Mouse (Mus musculus) E14TG2a.4 (cell line): ENCODE results near the gene Mast2.

Experiments
- H3K27me3 ChIP-seq: 2 replicates; pipeline ENCODE4 v1.6.1; 2014; ENCODE audit warnings: low read length, control low read depth; ENCODE audit not compliant: insufficient read depth
- H3K36me3 ChIP-seq: 2 replicates; pipeline ENCODE4 v1.6.1; 2014; ENCODE audit warnings: low read length, control low read depth; ENCODE audit not compliant: insufficient read depth
- H3K4me1 ChIP-seq: replicated peaks from 2 replicates; pipeline ENCODE4 v1.6.1; 2014; ENCODE audit warnings: low read depth, low read length, control low read depth
- H3K4me3 ChIP-seq: replicated peaks from 2 replicates; pipeline ENCODE4 v1.5.1; 2014; ENCODE audit warnings: mild to moderate bottlenecking, low read length
- H3K9me3 ChIP-seq: 2 replicates; pipeline ENCODE4 v1.6.1; 2014; ENCODE audit warnings: low read length, control low read depth
- CTCF ChIP-seq: conservative IDR thresholded peaks from 2 replicates; pipeline ENCODE4 v1.5.1; 2014; ENCODE audit warnings: low read length
- NANOG ChIP-seq: IDR thresholded peaks from 2 replicates; pipeline ENCODE4 v1.6.1; 2014; ENCODE audit warnings: borderline replicate concordance, low read length, mixed read lengths
- POU5F1 ChIP-seq: IDR thresholded peaks from 2 replicates; pipeline ENCODE4 v1.6.1; 2014; ENCODE audit warnings: low read length, borderline replicate concordance

The Mast2 gene

DNA sequence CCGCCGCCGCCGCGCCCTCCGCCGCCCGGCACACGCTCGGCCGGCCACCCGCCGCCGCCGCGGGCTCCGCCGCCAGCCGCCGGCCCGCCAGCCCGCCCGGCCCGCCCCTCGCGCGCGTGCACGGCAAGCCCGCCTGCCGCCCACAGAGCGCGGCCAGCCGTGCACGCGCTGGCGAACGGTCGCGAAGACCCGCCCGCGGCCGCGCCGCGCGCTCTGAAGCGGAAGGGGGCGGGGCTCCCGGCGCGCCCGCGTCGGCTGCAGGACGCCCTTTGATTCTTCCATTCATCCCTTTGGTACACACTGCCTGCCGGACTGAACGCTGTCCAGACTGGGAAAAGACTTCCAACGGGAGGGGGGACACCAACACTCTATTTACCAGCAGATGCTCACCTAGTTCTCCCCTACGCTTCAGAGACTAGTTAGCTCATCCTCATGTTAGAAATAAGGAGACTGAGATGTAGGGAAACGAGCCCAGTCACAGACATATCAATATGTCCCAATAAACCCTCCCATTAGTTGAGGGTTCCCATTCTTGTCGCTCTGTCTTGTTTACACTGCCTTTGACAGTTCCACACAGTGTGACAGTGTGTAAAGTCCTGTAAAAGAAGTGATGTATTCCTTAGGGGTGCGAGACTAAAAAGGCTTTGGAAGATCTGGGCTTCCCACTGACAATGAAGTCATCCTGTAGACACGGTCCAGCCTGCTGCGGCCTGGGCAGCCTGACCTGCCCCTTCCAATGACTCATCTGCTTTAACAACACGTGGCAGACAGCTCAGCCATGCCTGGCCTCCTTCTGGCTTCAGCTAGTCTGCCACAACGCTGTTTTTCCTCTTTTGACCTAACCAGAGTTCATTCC is at the start of gene Mast2:
TSS of gene Mast2 (minus strand) at position 58 of the 856 bp plus-strand sequence.
- Histone ChIP-seq H3K27me3 (peaks cover 12% of the 10 kb centered on the region), H3K4me3 (peak within 1 kb of the TSS; percentile 88), H3K4me1 (peaks cover 21% of the 10 kb centered on the region), H3K9me3 (no peaks in the 10 kb centered on the region), H3K36me3 (no peaks in the 10 kb centered on the region)
- TF ChIP-seq NANOG (no peak), CTCF (no peak), POU5F1 (no peak)

DNA sequence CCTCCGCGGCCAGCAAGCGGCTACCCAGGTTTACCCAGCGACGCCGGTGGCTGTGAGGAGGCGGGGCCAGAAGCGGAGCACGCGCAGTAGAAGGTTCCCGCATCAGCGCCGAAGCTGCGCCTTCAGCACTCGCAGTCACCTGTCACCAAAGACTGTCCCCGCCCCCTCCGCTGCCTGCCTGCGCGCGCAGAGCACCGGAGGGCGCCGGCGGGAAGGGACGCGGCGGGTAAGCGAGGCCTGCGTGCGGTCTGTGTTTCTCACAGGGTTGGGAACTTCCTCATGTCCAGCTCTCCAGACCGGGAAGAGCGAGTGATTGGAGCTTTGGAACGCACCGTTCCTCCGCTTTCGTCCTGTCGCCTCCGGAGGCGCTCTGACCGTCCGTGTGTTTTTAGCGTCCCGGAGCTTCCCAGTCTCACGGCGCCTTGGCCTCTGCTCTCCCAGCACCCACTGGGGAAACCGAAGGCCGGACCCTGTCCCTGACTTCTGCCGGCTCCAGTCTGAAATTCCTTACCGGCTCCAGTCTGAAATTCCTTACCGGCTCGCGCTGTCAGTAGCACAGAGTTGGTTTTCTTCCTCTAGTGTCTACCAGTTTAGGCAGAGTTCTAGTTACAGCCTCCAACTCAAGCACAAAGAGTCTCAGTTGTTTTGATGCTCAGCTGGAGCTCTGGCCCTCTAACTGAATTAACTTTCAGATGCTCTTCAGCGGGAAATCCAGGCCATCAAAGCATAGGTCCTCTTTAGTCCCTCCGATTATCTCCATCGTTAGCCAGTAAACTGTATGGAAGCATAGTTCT is 43.6 kb upstream of the Mast2 start, which contains the start of gene Ipp:
TSS of gene Ipp (plus strand) at position 125 of the 794 bp plus-strand sequence.
- TF ChIP-seq POU5F1 (no peak), NANOG (no peak), CTCF (no peak)
- peaks cover 4% of the 10 kb centered on the region; the same call in 1 of the 2 replicates for H3K27me3 ChIP-seq
- H3K9me3 ChIP-seq = no peaks in the 10 kb centered on the region
- peak within 1 kb of the TSS; percentile 85 for H3K4me3 ChIP-seq
- H3K36me3 ChIP-seq = no peaks in the 10 kb centered on the region
- peaks cover 21% of the 10 kb centered on the region for H3K4me1 ChIP-seq

- Histone ChIP-seq H3K27me3 (peaks cover 4% of the 10 kb centered on the region; the same call in 1 of the 2 replicates), H3K4me1 (peaks cover 21% of the 10 kb centered on the region), H3K36me3 (no peaks in the 10 kb centered on the region), H3K4me3 (peak overlapping the region; percentile 85), H3K9me3 (no peaks in the 10 kb centered on the region)
- TF ChIP-seq POU5F1 (no peak), CTCF (no peak), NANOG (no peak)
Measured at GRCm38 (mm10) chr4:116506886-116507424, 43.0 kb upstream of the Mast2 start.

DNA sequence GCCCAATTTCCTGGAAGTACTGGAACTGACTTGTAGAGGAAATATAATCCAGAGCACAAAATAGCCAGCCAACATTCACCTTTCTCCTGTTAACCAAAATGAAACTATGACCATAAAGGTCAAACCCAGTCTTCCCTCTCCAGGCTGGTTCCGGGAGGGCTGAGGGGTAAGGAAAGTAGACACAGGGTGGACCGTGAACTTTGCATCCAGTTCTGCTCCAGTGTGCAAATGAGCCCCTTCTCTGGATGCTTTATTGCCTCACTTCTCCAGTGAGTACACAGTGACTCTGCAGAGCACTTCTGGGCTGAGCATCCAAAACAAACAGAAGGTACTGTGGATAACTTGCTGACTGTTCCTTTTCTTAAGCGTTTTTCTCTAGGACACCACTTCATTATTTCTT is 36.0 kb upstream of the Mast2 start:
- Histone ChIP-seq H3K9me3 (no peaks in the 10 kb centered on the region), H3K27me3 (no peaks in the 10 kb centered on the region), H3K4me3 (no peak overlapping the region), H3K4me1 (no peaks in the 10 kb centered on the region), H3K36me3 (no peaks in the 10 kb centered on the region)
- no peak for TF ChIP-seq POU5F1
- no peak for TF ChIP-seq NANOG
- TF ChIP-seq CTCF = no peak

DNA sequence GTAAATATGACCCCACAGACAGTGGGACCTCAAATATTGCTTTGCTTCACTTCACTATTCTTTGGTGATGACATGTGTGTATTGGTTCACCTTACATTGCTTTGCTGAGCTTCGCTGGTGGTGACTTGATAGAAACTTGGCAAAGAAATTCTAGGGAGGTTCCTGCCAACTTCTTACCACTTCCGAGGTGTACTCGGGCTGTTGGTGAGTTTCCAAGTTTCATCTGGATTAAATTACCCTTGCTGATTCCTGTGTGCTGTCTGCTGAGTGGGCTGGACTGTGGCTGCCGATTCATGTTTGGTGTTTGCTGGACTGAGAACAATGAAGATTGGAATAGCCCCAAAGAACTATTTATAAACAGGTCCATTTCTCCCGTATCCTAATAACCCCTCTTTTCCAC is 29.7 kb upstream of the Mast2 start:
- TF ChIP-seq POU5F1 (no peak), NANOG (no peak), CTCF (no peak)
- Histone ChIP-seq H3K27me3 (peaks cover 8% of the 10 kb centered on the region; the same call in 1 of the 2 replicates), H3K4me3 (no peak overlapping the region), H3K36me3 (no peaks in the 10 kb centered on the region), H3K4me1 (no peaks in the 10 kb centered on the region), H3K9me3 (no peaks in the 10 kb centered on the region)

GRCm38 (mm10) chr4:116492460-116492859 is 28.5 kb upstream of the Mast2 start:
- no peak overlapping the region for H3K4me3 ChIP-seq
- TF ChIP-seq CTCF (no peak), NANOG (no peak), POU5F1 (no peak)
- no peaks in the 10 kb centered on the region for H3K9me3 ChIP-seq
- no peaks in the 10 kb centered on the region for H3K36me3 ChIP-seq
- no peaks in the 10 kb centered on the region for H3K4me1 ChIP-seq
- peaks cover 10% of the 10 kb centered on the region; the same call in 1 of the 2 replicates for H3K27me3 ChIP-seq

GRCm38 (mm10) chr4:116491886-116492285 is 27.9 kb upstream of the Mast2 start:
- no peak overlapping the region for H3K4me3 ChIP-seq
- TF ChIP-seq POU5F1 (no peak), CTCF (no peak), NANOG (no peak)
- H3K36me3 ChIP-seq = no peaks in the 10 kb centered on the region
- H3K9me3 ChIP-seq = no peaks in the 10 kb centered on the region
- peaks cover 10% of the 10 kb centered on the region; the same call in 1 of the 2 replicates for H3K27me3 ChIP-seq
- no peaks in the 10 kb centered on the region for H3K4me1 ChIP-seq

- no peaks in the 10 kb centered on the region for H3K9me3 ChIP-seq
- H3K4me1 ChIP-seq = no peaks in the 10 kb centered on the region
- H3K36me3 ChIP-seq = no peaks in the 10 kb centered on the region
- no peak for TF ChIP-seq CTCF
- no peak for TF ChIP-seq POU5F1
- TF ChIP-seq NANOG = no peak
- H3K4me3 ChIP-seq = no peak overlapping the region
- peaks cover 10% of the 10 kb centered on the region; the same call in 1 of the 2 replicates for H3K27me3 ChIP-seq
Measured at GRCm38 (mm10) chr4:116491119-116491536, 27.1 kb upstream of the Mast2 start.
